In the genomic region with DNA sequence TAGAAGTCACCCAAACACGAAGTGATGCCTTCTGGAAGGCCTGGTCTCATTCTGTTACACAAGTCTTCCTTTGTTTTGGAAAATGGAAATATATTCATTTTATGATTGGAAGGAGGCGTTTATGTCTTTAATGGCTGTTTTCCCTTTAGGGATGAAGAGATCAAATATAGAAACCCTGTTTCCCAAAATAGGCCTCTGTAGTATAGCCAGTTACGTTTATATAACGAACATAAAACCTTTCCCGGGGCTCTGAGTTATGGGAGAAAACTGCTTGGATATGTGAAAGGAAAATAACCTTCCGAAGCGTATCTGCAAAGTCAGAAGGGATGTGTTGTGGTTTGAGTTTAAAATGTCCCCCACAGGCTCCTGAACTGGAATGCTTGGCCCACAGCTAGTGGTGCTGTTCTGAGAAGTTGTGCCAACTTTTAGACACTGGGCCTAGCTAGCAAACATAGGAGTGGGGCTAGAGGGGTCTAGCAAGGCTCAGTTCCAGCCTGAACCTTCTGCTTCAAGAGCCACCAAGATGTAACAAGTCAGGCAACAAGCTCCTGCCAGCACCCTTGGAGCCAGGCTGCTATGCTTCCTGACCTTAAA, we compare ENCODE assay signal across 18 mouse cellular contexts. TPM values are rescaled to one million over a fixed set of nuclear protein-coding genes. Genes with fewer than 3 reads are reported as not detected.
DNase-seq lines count a peak whose midpoint lies in the region; ATAC-seq and TF ChIP-seq lines count a peak whose summit lies in the region.
"Had no signal": no experiment of that assay in that cellular context is flagged by ENCODE, and none has a peak within 500 bp of the region (broad histone marks: within the 10 kb centered on the region; RNA-seq: fewer than 3 reads in every experiment).

No protein-coding gene starts in this region.

- no peak for TF ChIP-seq POLR2A in limb, embryonic 14.5 days (IDR thresholded peaks at IDR 0.05; ENCODE audit: borderline replicate concordance, extremely low read depth, insufficient read depth, insufficient read length)

- 55% methylated on average over 7 of the region's 7 CpGs for WGBS in heart, embryonic 15.5 days
- WGBS in heart, embryonic 10.5 days, result 81% methylated on average over 7 of the region's 7 CpGs
- 58% methylated on average over 7 of the region's 7 CpGs for WGBS in lung, embryonic 15.5 days
- 28% methylated on average over 7 of the region's 7 CpGs for WGBS in limb, embryonic 14.5 days

- H3K36me3 ChIP-seq in heart, embryonic 15.5 days, result no peaks in the 10 kb centered on the region
- H3K36me3 ChIP-seq in heart, embryonic 10.5 days, result no peaks in the 10 kb centered on the region
- no peaks in the 10 kb centered on the region for H3K36me3 ChIP-seq in lung, embryonic 15.5 days
- H3K36me3 ChIP-seq in limb, embryonic 14.5 days (ENCODE audit: control insufficient read depth, insufficient read depth, low read length), result no peaks in the 10 kb centered on the region
- H3K36me3 ChIP-seq: hindbrain, embryonic 13.5 days; midbrain, embryonic 15.5 days; neural tube, embryonic 12.5 days had no signal

- no peak overlapping the region for H3K4me3 ChIP-seq in heart, embryonic 15.5 days
- H3K4me3 ChIP-seq in heart, embryonic 10.5 days, result no peak overlapping the region
- no peak overlapping the region for H3K4me3 ChIP-seq in lung, embryonic 15.5 days
- H3K4me3 ChIP-seq in limb, embryonic 14.5 days (replicated peaks; ENCODE audit: low read length), result no peak overlapping the region
- H3K4me3 ChIP-seq: forebrain, embryonic 13.5 days; hindbrain, embryonic 13.5 days; midbrain, embryonic 15.5 days; neural tube, embryonic 12.5 days had no signal

- H3K4me1 ChIP-seq in heart, embryonic 15.5 days (replicated peaks), result peaks cover 26% of the 10 kb centered on the region
- H3K4me1 ChIP-seq in heart, embryonic 10.5 days, result peaks cover 13% of the 10 kb centered on the region
- H3K4me1 ChIP-seq in lung, embryonic 15.5 days, result peaks cover 16% of the 10 kb centered on the region
- peaks cover 12% of the 10 kb centered on the region for H3K4me1 ChIP-seq in limb, embryonic 14.5 days (ENCODE audit: control insufficient read depth, insufficient read depth, low read length)
- H3K4me1 ChIP-seq: midbrain, embryonic 15.5 days had no signal

- H3K4me2 ChIP-seq in heart, embryonic 15.5 days, result no peak overlapping the region
- H3K4me2 ChIP-seq in lung, embryonic 15.5 days, result no peak overlapping the region
- no peak overlapping the region for H3K4me2 ChIP-seq in limb, embryonic 14.5 days (replicated peaks; ENCODE audit: low read depth, low read length, severe bottlenecking)
- H3K4me2 ChIP-seq: forebrain, embryonic 13.5 days; hindbrain, embryonic 13.5 days; liver, embryonic 11.5 days; midbrain, embryonic 15.5 days; neural tube, embryonic 12.5 days had no signal

- no peak for DNase-seq in heart, embryonic 10.5 days (ENCODE audit: low spot score)
- DNase-seq in lung, postnatal 10 days, result no peak
- DNase-seq in limb, embryonic 14.5 days (ENCODE audit: low spot score), result peak; percentile 35
- DNase-seq in yolk sac, embryonic 10.5 days (ENCODE audit: low spot score), result no peak
- no peak for DNase-seq in testis, postnatal 10 days (ENCODE audit: low spot score)
- DNase-seq: cerebellum, adult 8-10 months; embryo, embryonic 11 days; gastrocnemius, postnatal 10 days; kidney, postnatal 14 days; retina, postnatal 1 day; thymus, postnatal 36 days had no signal

- no peak overlapping the region for H3K9ac ChIP-seq in heart, embryonic 15.5 days
- H3K9ac ChIP-seq in lung, embryonic 15.5 days, result no peak overlapping the region
- H3K9ac ChIP-seq in limb, embryonic 14.5 days (ENCODE audit: low read depth, low read length, severe bottlenecking), result no peak overlapping the region
- H3K9ac ChIP-seq: forebrain, embryonic 13.5 days; hindbrain, embryonic 13.5 days; midbrain, embryonic 15.5 days; neural tube, embryonic 12.5 days had no signal

- H3K27ac ChIP-seq in heart, embryonic 15.5 days, result peak overlapping the region; percentile 38
- no peak overlapping the region; the same call in 1 of the 2 replicates for H3K27ac ChIP-seq in heart, embryonic 10.5 days
- H3K27ac ChIP-seq in lung, embryonic 15.5 days, result peak overlapping the region; percentile 50
- H3K27ac ChIP-seq in limb, embryonic 14.5 days (replicated peaks; ENCODE audit: low read depth, low read length), result peak overlapping the region; percentile 71; the same call in 1 of the 2 replicates
- H3K27ac ChIP-seq: forebrain, embryonic 13.5 days; hindbrain, embryonic 13.5 days; midbrain, embryonic 15.5 days; neural tube, embryonic 12.5 days had no signal

- ATAC-seq in heart, embryonic 15.5 days (replicated peaks; ENCODE audit: insufficient number of reproducible peaks, insufficient read depth, low FRiP score, low read depth), result no peak
- no peak for ATAC-seq in lung, embryonic 15.5 days (ENCODE audit: borderline replicate concordance, extremely low read depth, low FRiP score, low TSS enrichment)
- ATAC-seq in limb, embryonic 14.5 days (ENCODE audit: low FRiP score, low read depth), result peak; percentile 47
- ATAC-seq: forebrain, embryonic 13.5 days; midbrain, embryonic 15.5 days had no signal

- H3K9me3 ChIP-seq in heart, embryonic 15.5 days (replicated peaks), result no peaks in the 10 kb centered on the region
- H3K9me3 ChIP-seq in heart, embryonic 10.5 days, result no peaks in the 10 kb centered on the region
- no peaks in the 10 kb centered on the region for H3K9me3 ChIP-seq in lung, embryonic 15.5 days
- H3K9me3 ChIP-seq in limb, embryonic 14.5 days (ENCODE audit: control insufficient read depth, low read length), result no peaks in the 10 kb centered on the region
- H3K9me3 ChIP-seq: forebrain, embryonic 13.5 days; hindbrain, embryonic 13.5 days; midbrain, embryonic 15.5 days; neural tube, embryonic 12.5 days had no signal

- no peaks in the 10 kb centered on the region for H3K27me3 ChIP-seq in heart, embryonic 15.5 days
- H3K27me3 ChIP-seq in heart, embryonic 10.5 days (ENCODE audit: insufficient read depth, poor library complexity, severe bottlenecking), result no peaks in the 10 kb centered on the region
- no peaks in the 10 kb centered on the region for H3K27me3 ChIP-seq in lung, embryonic 15.5 days
- no peaks in the 10 kb centered on the region for H3K27me3 ChIP-seq in limb, embryonic 14.5 days (ENCODE audit: control insufficient read depth, insufficient read depth, low read length)
- H3K27me3 ChIP-seq: forebrain, embryonic 13.5 days; hindbrain, embryonic 13.5 days; midbrain, embryonic 15.5 days; neural tube, embryonic 12.5 days had no signal

RNA-seq across cellular contexts. Expression of gene Pdzrn3, which starts 58.2 kb away (rescaled TPM):
- 12.8 and 13.1 TPM in 2 replicates for polyA plus RNA-seq in heart, embryonic 15.5 days (2015; fragmentation: Nextera tagmentation; extraction: Ambion mirVana)
- polyA plus RNA-seq in heart, embryonic 10.5 days (2016; fragmentation: Nextera tagmentation; extraction: Ambion mirVana), result 8.9 and 9.0 TPM in 2 replicates
- 9.7 and 11.0 TPM in 2 replicates for polyA plus RNA-seq in lung, embryonic 15.5 days (2015; fragmentation: Nextera tagmentation; extraction: Ambion mirVana)
- 37.9 and 40.0 TPM in 2 replicates for polyA plus RNA-seq in limb, embryonic 14.5 days (2012; rRNA removed)
- polyA plus RNA-seq in limb, embryonic 14.5 days (2014; fragmentation: Nextera tagmentation; extraction: Ambion mirVana), result 16.1 and 16.5 TPM in 2 replicates
